Comparison of ENCODE assay signal across 17 mouse cellular contexts in genomic region chr12:57924422-57924821, GRCm38 (mm10).
"Had no signal": no experiment of that assay in that cellular context is flagged by ENCODE, and none has a peak within 500 bp of the region (broad histone marks: within the 10 kb centered on the region; RNA-seq: fewer than 3 reads in every experiment).

No protein-coding gene starts in this region.

- H3K4me1 ChIP-seq: lung, embryonic 15.5 days; megakaryocyte, embryonic 14.5 days; midbrain, embryonic 13.5 days; neural tube, embryonic 12.5 days; stomach, embryonic 15.5 days had no signal

- H3K36me3 ChIP-seq: lung, embryonic 15.5 days; midbrain, embryonic 13.5 days; neural tube, embryonic 12.5 days; stomach, embryonic 15.5 days had no signal

- H3K9ac ChIP-seq: lung, embryonic 15.5 days; midbrain, embryonic 13.5 days; neural tube, embryonic 12.5 days; stomach, embryonic 15.5 days had no signal

- H3K27me3 ChIP-seq: lung, embryonic 15.5 days; megakaryocyte, embryonic 14.5 days; midbrain, embryonic 13.5 days; neural tube, embryonic 12.5 days; stomach, embryonic 15.5 days had no signal

- H3K9me3 ChIP-seq: lung, embryonic 15.5 days; megakaryocyte, embryonic 14.5 days; midbrain, embryonic 13.5 days; neural tube, embryonic 12.5 days; stomach, embryonic 15.5 days had no signal

- H3K4me2 ChIP-seq: lung, embryonic 15.5 days; midbrain, embryonic 11.5 days; midbrain, embryonic 13.5 days; neural tube, embryonic 12.5 days; stomach, embryonic 15.5 days had no signal

- H3K4me3 ChIP-seq: lung, embryonic 15.5 days; megakaryocyte, embryonic 14.5 days; midbrain, embryonic 13.5 days; neural tube, embryonic 12.5 days; stomach, embryonic 15.5 days had no signal

- H3K27ac ChIP-seq: lung, embryonic 15.5 days; macrophage; midbrain, embryonic 13.5 days; neural tube, embryonic 12.5 days; stomach, embryonic 15.5 days; stomach, postnatal 0 days had no signal

- ATAC-seq: lung, postnatal 0 days; midbrain, embryonic 13.5 days; midbrain, embryonic 16.5 days had no signal

- DNase-seq: lung, adult 2 months; lung, postnatal 14 days; lung, postnatal 36 days; right cerebral cortex, postnatal 14 days; thymus, adult 2 months; thymus, postnatal 25 days; thymus, postnatal 4 days had no signal
